Mouse (Mus musculus) midbrain, embryonic 16.5 days (tissue): ENCODE measurements around the gene Chtf18. TPM values are rescaled to one million over a fixed set of nuclear protein-coding genes. Genes with fewer than 3 reads are reported as not detected.
A peak's percentile ranks its signal among the peaks of the same experiment; 100 is the strongest.

ENCODE experiments used
- ATAC-seq: fragments of 200-750 bp; cut with Nextera tagmentation; 2 replicates; pipeline ENCODE4 v1.8.0; 2017; ENCODE audit warnings: moderate TSS enrichment
- H3K27ac ChIP-seq: fragments of 300-500 bp; sonication (generic); 2 replicates; pipeline ENCODE4 v1.5.1; 2014; ENCODE audit warnings: mild to moderate bottlenecking, low read length, mixed read lengths
- H3K27me3 ChIP-seq: fragments of 300-500 bp; sonication (generic); 2 replicates; pipeline ENCODE4 v1.6.1; 2014; ENCODE audit warnings: low read depth, low read length, mixed read lengths; ENCODE audit not compliant: control insufficient read depth, insufficient read depth
- H3K36me3 ChIP-seq: fragments of 300-500 bp; sonication (generic); 2 replicates; pipeline ENCODE4 v1.6.1; 2014; ENCODE audit warnings: mild to moderate bottlenecking, low read length, moderate library complexity, mixed read lengths; ENCODE audit not compliant: control insufficient read depth, insufficient read depth
- H3K4me1 ChIP-seq: fragments of 300-500 bp; sonication (generic); 2 replicates; pipeline ENCODE4 v1.6.1; 2014; ENCODE audit warnings: mild to moderate bottlenecking, low read length, mixed read lengths; ENCODE audit not compliant: control insufficient read depth, insufficient read depth
- H3K4me2 ChIP-seq: fragments of 300-500 bp; sonication (generic); 2 replicates; pipeline ENCODE4 v1.6.1; 2014; ENCODE audit warnings: mild to moderate bottlenecking, low read length, mixed read lengths
- H3K4me3 ChIP-seq: fragments of 300-500 bp; sonication (generic); 2 replicates; pipeline ENCODE4 v1.5.1; 2014; ENCODE audit warnings: low read depth, mild to moderate bottlenecking, low read length, moderate library complexity, mixed read lengths
- H3K9ac ChIP-seq: fragments of 300-500 bp; sonication (generic); 2 replicates; pipeline ENCODE4 v1.6.1; 2014; ENCODE audit warnings: low read depth, low read length, mixed read lengths
- H3K9me3 ChIP-seq: fragments of 300-500 bp; sonication (generic); replicated peaks from 2 replicates; pipeline ENCODE4 v1.6.1; 2014; ENCODE audit warnings: mild to moderate bottlenecking, low read length, mixed read lengths; ENCODE audit not compliant: control insufficient read depth, poor library complexity, severe bottlenecking
- WGBS: fragments of 180-500 bp; shearing (Covaris S2); extraction: QIAGEN DNeasy Blood & Tissue Kit; methylation state at CpG from one replicate; pipeline ENCODE4 v1.1.7; 2014; 5-methylcytosine and 5-hydroxymethylcytosine counted together
- microRNA-seq: library from miRNA; unstranded; fragments of <30 nt; microRNA quantifications from one replicate; pipeline ENCODE4, GENCODE M21; 2017
- polyA plus RNA-seq: library from polyadenylated mRNA; unstranded; fragments of >200 nt; fragmentation: Nextera tagmentation; extraction: Ambion mirVana; gene quantifications from 2 replicates; pipeline ENCODE4 v1.2.1, GENCODE M21; 2015

The Chtf18 gene
- polyA plus RNA-seq, 1 experiment from 2014 or later = 4.7 TPM

- no peaks in the 10 kb centered on the region for H3K4me1 ChIP-seq
- no peaks in the 10 kb centered on the region for H3K9me3 ChIP-seq
- H3K9ac ChIP-seq = no peak overlapping the region
- 33% methylated on average over 1 of the region's 1 CpGs for WGBS
- no peak overlapping the region for H3K4me3 ChIP-seq
- H3K27ac ChIP-seq = no peak overlapping the region
- H3K36me3 ChIP-seq = no peaks in the 10 kb centered on the region
- H3K27me3 ChIP-seq = 0 out of 2 replicates have a peak, but pooled peaks cover 2% of the 10 kb centered on the region
- no peak overlapping the region for H3K4me2 ChIP-seq
- ATAC-seq = no peak
Observed at GRCm38 (mm10) chr17:25696263-25696662, 31.0 kb downstream of the Chtf18 start.

- no peaks in the 10 kb centered on the region for H3K4me1 ChIP-seq
- H3K4me3 ChIP-seq = no peak overlapping the region
- ATAC-seq = no peak
- H3K27me3 ChIP-seq = no peaks in the 10 kb centered on the region
- WGBS = 67% methylated on average over 4 of the region's 4 CpGs
- no peaks in the 10 kb centered on the region for H3K36me3 ChIP-seq
- no peak overlapping the region for H3K27ac ChIP-seq
- H3K9me3 ChIP-seq = no peaks in the 10 kb centered on the region
- no peak overlapping the region for H3K4me2 ChIP-seq
- no peak overlapping the region for H3K9ac ChIP-seq
Observed at GRCm38 (mm10) chr17:25688922-25689321, 38.3 kb downstream of the Chtf18 start.

GRCm38 (mm10) chr17:25686323-25686722 is 40.9 kb downstream of the Chtf18 start:
- Histone ChIP-seq H3K27ac (no peak overlapping the region), H3K9me3 (no peaks in the 10 kb centered on the region), H3K4me2 (no peak overlapping the region), H3K27me3 (no peaks in the 10 kb centered on the region), H3K36me3 (no peaks in the 10 kb centered on the region), H3K9ac (no peak overlapping the region), H3K4me1 (no peaks in the 10 kb centered on the region), H3K4me3 (no peak overlapping the region)
- 46% methylated on average over 7 of the region's 7 CpGs for WGBS
- no peak for ATAC-seq

GRCm38 (mm10) chr17:25681636-25682035 is 45.6 kb downstream of the Chtf18 start:
- Histone ChIP-seq H3K9ac (no peak overlapping the region), H3K4me2 (no peak overlapping the region), H3K36me3 (no peaks in the 10 kb centered on the region), H3K27ac (no peak overlapping the region), H3K4me1 (peaks cover 4% of the 10 kb centered on the region; the same call in 1 of the 2 replicates), H3K9me3 (no peaks in the 10 kb centered on the region), H3K4me3 (no peak overlapping the region), H3K27me3 (no peaks in the 10 kb centered on the region)
- ATAC-seq = no peak
- 67% methylated on average over 4 of the region's 4 CpGs for WGBS

GRCm38 (mm10) chr17:25679818-25680217 is 47.4 kb downstream of the Chtf18 start:
- no peaks in the 10 kb centered on the region for H3K36me3 ChIP-seq
- no peak overlapping the region for H3K4me2 ChIP-seq
- H3K4me1 ChIP-seq = peaks cover 4% of the 10 kb centered on the region; the same call in 1 of the 2 replicates
- no peak overlapping the region for H3K27ac ChIP-seq
- WGBS = 1% methylated on average over 5 of the region's 5 CpGs
- H3K4me3 ChIP-seq = no peak overlapping the region
- H3K27me3 ChIP-seq = no peaks in the 10 kb centered on the region
- H3K9me3 ChIP-seq = no peaks in the 10 kb centered on the region
- ATAC-seq = no peak
- no peak overlapping the region for H3K9ac ChIP-seq

GRCm38 (mm10) chr17:25677969-25678368 is 49.2 kb downstream of the Chtf18 start:
- no peak overlapping the region for H3K27ac ChIP-seq

GRCm38 (mm10) chr17:25672982-25673381 is 54.2 kb downstream of the Chtf18 start:
- Histone ChIP-seq H3K4me2 (no peak overlapping the region), H3K9me3 (no peaks in the 10 kb centered on the region), H3K9ac (no peak overlapping the region), H3K4me3 (no peak overlapping the region), H3K36me3 (no peaks in the 10 kb centered on the region), H3K27me3 (no peaks in the 10 kb centered on the region), H3K27ac (no peak overlapping the region), H3K4me1 (no peaks in the 10 kb centered on the region)
- 0 out of 2 replicates have a peak, but pooled peaks have one; percentile 14 for ATAC-seq

More at GRCm38 (mm10) chr17:25677969-25678368, 49.2 kb downstream of the Chtf18 start:
- H3K4me3 ChIP-seq = no peak overlapping the region
- ATAC-seq = no peak
- no peak overlapping the region for H3K4me2 ChIP-seq
- H3K36me3 ChIP-seq = no peaks in the 10 kb centered on the region
- no peaks in the 10 kb centered on the region for H3K9me3 ChIP-seq
- H3K4me1 ChIP-seq = peaks cover 4% of the 10 kb centered on the region; the same call in 1 of the 2 replicates
- no peaks in the 10 kb centered on the region for H3K27me3 ChIP-seq
- WGBS = 55% methylated on average over 6 of the region's 6 CpGs
- no peak overlapping the region for H3K9ac ChIP-seq

Small RNA genes within 50 kb of the gene (microRNA-seq; reads per million reads assigned to microRNA genes)
- not detected for gene Gm25083

Other genes starting within 250 kb of the Chtf18 start
- 0.88 and 1.4 TPM in 2 replicates for gene Sstr5, start 230.1 kb downstream of the Chtf18 start, polyA plus RNA-seq
- 10.1 and 16.2 TPM in 2 replicates for gene Sox8, start 156.7 kb downstream of the Chtf18 start, polyA plus RNA-seq
- 20.4 and 20.6 TPM in 2 replicates for gene Lmf1, start 148.3 kb downstream of the Chtf18 start, polyA plus RNA-seq
- gene Gng13, start 10.2 kb downstream of the Chtf18 start, polyA plus RNA-seq = 3.2 and 7.3 TPM in 2 replicates
- gene Rpusd1, start 251 bp upstream of the Chtf18 start, polyA plus RNA-seq = 26.6 and 26.8 TPM in 2 replicates
- gene Mslnl, start 8.6 kb upstream of the Chtf18 start, polyA plus RNA-seq = not detected in 2 replicates
- gene Msln, start 27.0 kb upstream of the Chtf18 start, polyA plus RNA-seq = 0.15 and 0.85 TPM in 2 replicates
- 29.0 and 30.2 TPM in 2 replicates for gene Narfl, start 46.4 kb upstream of the Chtf18 start, polyA plus RNA-seq
- gene Haghl, start 58.3 kb upstream of the Chtf18 start, polyA plus RNA-seq = 147 and 165 TPM in 2 replicates
- gene Ccdc78, start 59.2 kb upstream of the Chtf18 start, polyA plus RNA-seq = 0.34 and 0.39 TPM in 2 replicates
- gene Fam173a, start 65.5 kb upstream of the Chtf18 start, polyA plus RNA-seq = 91.8 and 96.9 TPM in 2 replicates
- gene AC134908.4, start 68.2 kb upstream of the Chtf18 start, polyA plus RNA-seq = 1.3 TPM in 1 of 2 replicates, not detected in the other
- 33.1 and 37.1 TPM in 2 replicates for gene Metrn, start 69.7 kb upstream of the Chtf18 start, polyA plus RNA-seq
- gene Fbxl16, start 81.7 kb upstream of the Chtf18 start, polyA plus RNA-seq = 45.6 and 52.4 TPM in 2 replicates
- 32.7 and 33.5 TPM in 2 replicates for gene Wdr24, start 96.2 kb upstream of the Chtf18 start, polyA plus RNA-seq
- 52.0 and 60.4 TPM in 2 replicates for gene Jmjd8, start 101.4 kb upstream of the Chtf18 start, polyA plus RNA-seq
- gene Stub1, start 106.0 kb upstream of the Chtf18 start, polyA plus RNA-seq = 358 and 382 TPM in 2 replicates
- gene Rhbdl1, start 109.9 kb upstream of the Chtf18 start, polyA plus RNA-seq = 59.3 and 66.1 TPM in 2 replicates
- 11.8 and 14.5 TPM in 2 replicates for gene Gm20683, start 114.3 kb upstream of the Chtf18 start, polyA plus RNA-seq
- 15.2 and 16.7 TPM in 2 replicates for gene Rhot2, start 117.4 kb upstream of the Chtf18 start, polyA plus RNA-seq
- 18.5 and 21.6 TPM in 2 replicates for gene Wdr90, start 134.1 kb upstream of the Chtf18 start, polyA plus RNA-seq
- gene Mcrip2, start 141.3 kb upstream of the Chtf18 start, polyA plus RNA-seq = 18.0 and 25.3 TPM in 2 replicates
- gene Mettl26, start 147.7 kb upstream of the Chtf18 start, polyA plus RNA-seq = 62.2 and 63.5 TPM in 2 replicates
- gene Wfikkn1, start 153.4 kb upstream of the Chtf18 start, polyA plus RNA-seq = 0.45 and 0.52 TPM in 2 replicates
- 50.9 and 52.2 TPM in 2 replicates for gene Rab40c, start 192.3 kb upstream of the Chtf18 start, polyA plus RNA-seq
- 71.3 and 85.3 TPM in 2 replicates for gene Pigq, start 217.5 kb upstream of the Chtf18 start, polyA plus RNA-seq
- 0.16 and 0.78 TPM in 2 replicates for gene Nhlrc4, start 217.5 kb upstream of the Chtf18 start, polyA plus RNA-seq
- gene A930017K11Rik, start 225.1 kb upstream of the Chtf18 start, polyA plus RNA-seq = 2.8 and 3.1 TPM in 2 replicates